Mouse (Mus musculus) G1E-ER4 (cell line): ENCODE results near the gene Cars2. TPM values are rescaled to one million over a fixed set of nuclear protein-coding genes. Genes with fewer than 3 reads are reported as not detected.

Experiments used
- GATA1 ChIP-seq: IDR thresholded peaks from one replicate; pipeline ENCODE4 v1.8.0; 2012; ENCODE audit warnings: low read length, inconsistent platforms
- polyA plus RNA-seq: library from polyadenylated mRNA; stranded (reverse); fragments of >175 nt; gene quantifications from 2 replicates; pipeline ENCODE4 v1.2.3, GENCODE M21; 2012

Gene Cars2
- polyA plus RNA-seq, 1 experiment, result 57.4 TPM

GRCm38 (mm10) chr8:11498281-11498680, 52.3 kb downstream of the Cars2 start:
- TF ChIP-seq GATA1, result no peak

- TF ChIP-seq GATA1, result no peak
Observed at GRCm38 (mm10) chr8:11497017-11497990, 53.3 kb downstream of the Cars2 start, which contains the start of gene Naxd. Gene Naxd (plus strand): TSS chr8:11497506.

GRCm38 (mm10) chr8:11487229-11487628, 63.4 kb downstream of the Cars2 start:
- TF ChIP-seq GATA1, result no peak

GRCm38 (mm10) chr8:11486142-11486541, 64.4 kb downstream of the Cars2 start:
- TF ChIP-seq GATA1, result no peak

GRCm38 (mm10) chr8:11482537-11482936, 68.0 kb downstream of the Cars2 start:
- TF ChIP-seq GATA1, result no peak

- TF ChIP-seq GATA1, result no peak
Observed at GRCm38 (mm10) chr8:11481876-11482275, 68.7 kb downstream of the Cars2 start.

- no peak for TF ChIP-seq GATA1
Observed at GRCm38 (mm10) chr8:11479591-11479990, 71.0 kb downstream of the Cars2 start.

- no peak for TF ChIP-seq GATA1
Observed at GRCm38 (mm10) chr8:11478807-11479527, 71.6 kb downstream of the Cars2 start.

GRCm38 (mm10) chr8:11477811-11478761, 72.5 kb downstream of the Cars2 start, which contains the start of gene Rab20:
Gene Rab20 (minus strand): TSS chr8:11478710.
- no peak for TF ChIP-seq GATA1

GRCm38 (mm10) chr8:11477178-11477553, 73.4 kb downstream of the Cars2 start:
- TF ChIP-seq GATA1, result no peak

- TF ChIP-seq GATA1, result no peak
Observed at GRCm38 (mm10) chr8:11476338-11477177, 74.0 kb downstream of the Cars2 start.

GRCm38 (mm10) chr8:11475876-11476275, 74.7 kb downstream of the Cars2 start:
- no peak for TF ChIP-seq GATA1

GRCm38 (mm10) chr8:11475397-11475796, 75.2 kb downstream of the Cars2 start:
- no peak for TF ChIP-seq GATA1

- no peak for TF ChIP-seq GATA1
Observed at GRCm38 (mm10) chr8:11473072-11473471, 77.5 kb downstream of the Cars2 start.
